Mouse (Mus musculus) cerebellum, adult 2 months (tissue): ENCODE data around the gene Bsdc1.

Experiments used
- CTCF ChIP-seq: fragments of 200-500 bp; IDR thresholded peaks from 2 replicates; pipeline ENCODE4 v1.5.1; 2011; ENCODE audit warnings: low read depth, mild to moderate bottlenecking, control low read depth, low read length, moderate library complexity, borderline replicate concordance; ENCODE audit not compliant: insufficient read depth
- POLR2A ChIP-seq: fragments of 200-500 bp; IDR thresholded peaks from 2 replicates; pipeline ENCODE4 v1.6.1; 2011; ENCODE audit warnings: low read length, control low read depth, borderline replicate concordance; ENCODE audit not compliant: insufficient read depth

GRCm38 (mm10) chr4:129455265-129455664 is 6.1 kb upstream of the Bsdc1 start:
- peak; percentile 91 for TF ChIP-seq CTCF
- TF ChIP-seq POLR2A, result no peak
